Mouse (Mus musculus) cerebellum, postnatal 10 days (tissue): ENCODE measurements at regions not wholly inside any gene's neighbourhood (a gene's known extent, or its start where the extent isn't known, plus 50 kb on each side); places are given as distances from the start of the nearest gene placed in this dataset.

Source experiments
- DNase-seq, 2 experiments: peaks; one replicate each; pipeline ENCODE4 v3.0.0; 2021; ENCODE audit warnings: mixed read lengths in 2 of 2

DNA sequence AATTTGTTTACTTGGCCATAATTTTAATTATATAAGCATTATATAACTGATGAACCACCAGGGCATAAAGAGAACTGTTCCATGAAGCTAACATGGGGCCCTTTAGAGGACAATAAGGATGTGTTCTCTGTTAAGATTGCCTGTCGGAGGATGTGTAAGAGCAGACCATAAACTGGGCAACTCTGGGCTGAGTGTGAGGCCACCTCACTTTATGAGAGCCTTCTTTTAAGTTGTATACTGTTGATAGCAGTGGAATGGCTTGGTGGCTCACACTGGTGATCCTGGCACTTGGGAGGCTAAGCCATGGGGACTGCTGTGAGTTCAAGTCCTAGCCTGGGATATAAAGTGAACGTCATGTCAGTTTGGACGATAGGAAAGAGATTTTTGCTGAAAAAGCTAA is 227.3 kb upstream of the Krr1 start:
- DNase-seq, result no peak

DNA sequence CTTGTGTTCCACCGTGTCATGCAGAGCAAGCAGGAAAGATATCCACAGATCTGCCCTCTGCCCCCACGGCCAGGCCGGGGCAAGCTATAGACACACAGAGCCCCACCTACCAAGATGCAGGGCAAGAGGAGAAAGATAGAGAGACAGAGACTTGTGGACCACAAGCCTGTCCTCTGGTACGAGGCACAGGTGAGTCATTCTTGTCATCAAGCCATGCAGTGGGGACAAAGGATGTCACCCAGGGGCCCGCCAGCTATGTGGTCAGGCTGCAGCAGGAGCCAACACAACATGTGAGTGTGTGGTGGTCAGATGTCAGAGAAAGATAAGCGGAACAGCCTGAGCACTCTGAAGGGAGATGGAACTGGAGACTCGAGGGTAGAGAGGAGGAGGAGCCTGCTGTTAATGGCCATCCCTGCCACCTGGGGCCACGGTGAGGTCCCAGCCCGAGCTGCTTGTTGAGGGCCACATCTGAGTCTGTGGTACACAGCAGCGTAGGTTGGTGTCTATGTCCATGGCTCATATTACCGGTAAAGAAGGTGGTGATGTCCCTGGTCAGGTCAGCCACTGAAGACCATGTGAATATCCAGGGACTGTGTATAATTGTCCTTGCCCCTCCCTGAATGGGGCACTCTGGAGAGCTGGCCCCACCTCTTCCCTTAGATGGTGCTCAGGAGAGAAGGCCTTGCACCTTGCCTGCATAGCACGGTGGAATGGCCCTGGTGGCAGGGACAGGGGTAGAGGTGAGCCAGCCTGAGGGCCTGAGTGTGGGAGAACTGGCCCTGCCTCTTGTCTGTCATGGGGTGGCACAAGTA is 226.2 kb upstream of the Krr1 start:
- no peak for DNase-seq

- no peak for DNase-seq
Measured at GRCm38 (mm10) chr10:111746879-111747477, 225.5 kb upstream of the Krr1 start.

DNA sequence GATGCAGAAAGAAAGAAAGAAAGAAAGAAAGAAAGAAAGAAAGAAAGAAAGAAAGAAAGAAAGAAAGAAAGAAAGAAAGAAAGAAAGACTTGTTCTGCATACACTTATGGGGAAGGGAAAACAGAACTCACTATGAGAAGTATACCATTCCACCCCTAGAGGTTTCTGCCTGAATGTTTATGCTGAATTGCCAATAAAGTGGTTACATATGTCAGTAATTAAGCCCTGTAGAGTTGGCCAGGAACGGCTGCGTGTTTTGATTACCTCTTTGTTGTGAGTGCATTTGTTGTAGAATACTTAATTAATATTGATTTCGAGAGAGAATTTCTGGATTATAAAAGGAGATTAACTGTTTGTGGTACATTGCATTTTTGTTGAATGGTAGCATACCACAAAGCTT is 224.0 kb upstream of the Krr1 start:
- DNase-seq, result no peak

DNA sequence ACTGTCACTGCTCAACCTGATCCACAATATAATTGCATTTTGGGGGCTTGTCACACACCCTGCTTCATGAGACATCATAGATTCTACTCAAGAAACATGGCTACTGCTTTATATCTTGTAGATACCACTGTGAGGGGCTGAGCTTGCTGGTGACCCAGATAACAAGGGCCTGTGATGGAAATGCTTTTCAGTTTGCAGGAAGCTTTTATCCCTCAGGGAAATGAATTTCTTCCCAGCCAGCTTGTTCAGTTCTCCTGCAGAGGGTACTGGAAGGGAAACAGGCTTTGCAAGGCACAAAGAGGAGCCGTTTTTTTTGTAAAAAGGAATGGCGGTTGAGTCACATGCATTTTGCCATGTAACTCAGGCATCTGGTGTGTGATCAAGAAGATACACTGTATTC is 218.8 kb upstream of the Krr1 start:
- no peak for DNase-seq

DNA sequence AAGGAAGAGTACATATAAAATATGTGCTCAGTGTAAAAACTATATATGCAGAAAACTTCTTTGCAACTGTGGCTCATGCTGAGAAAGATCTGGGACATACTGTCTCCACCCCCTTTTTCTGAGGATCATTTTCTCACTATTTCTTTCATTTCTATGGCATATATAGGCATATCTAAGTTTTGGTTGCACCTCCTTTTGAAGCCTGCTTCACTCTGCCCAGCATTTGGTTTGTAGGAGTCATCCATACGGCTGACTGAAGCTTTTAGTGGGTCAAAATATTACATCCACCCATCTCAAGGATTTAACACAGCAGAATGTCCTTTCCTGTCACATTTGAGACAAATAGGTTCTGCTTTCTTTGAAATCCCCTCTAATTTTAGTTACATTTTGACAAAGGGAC is 216.5 kb upstream of the Krr1 start:
- DNase-seq, result no peak

DNA sequence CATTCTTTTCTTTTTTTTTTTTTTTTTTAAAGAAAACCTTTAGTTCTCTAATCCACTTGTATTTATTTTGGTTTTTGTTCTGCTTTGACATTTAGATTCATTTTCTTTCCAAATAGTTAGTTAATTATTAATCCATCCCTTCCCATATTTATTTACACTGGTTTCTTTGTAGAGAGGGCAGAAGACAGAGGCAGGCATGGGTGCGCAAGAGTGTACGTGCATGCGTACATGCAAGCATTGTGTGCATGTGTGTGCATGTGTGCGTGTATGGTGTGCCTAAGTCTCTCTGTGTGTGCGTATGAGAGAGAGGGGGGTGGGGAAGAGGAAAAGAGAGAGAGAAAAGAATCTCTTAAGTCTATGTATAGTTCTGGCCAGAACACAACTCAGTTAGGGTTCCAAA is 215.9 kb upstream of the Krr1 start:
- no peak for DNase-seq

- DNase-seq, result no peak
Measured at GRCm38 (mm10) chr10:111757689-111758088, 214.8 kb upstream of the Krr1 start.

GRCm38 (mm10) chr10:111759505-111759904 is 213.0 kb upstream of the Krr1 start:
- DNase-seq, result no peak

GRCm38 (mm10) chr10:111762751-111763528 is 209.5 kb upstream of the Krr1 start:
- DNase-seq, result no peak

- DNase-seq, result no peak
Measured at GRCm38 (mm10) chr10:111767011-111767720, 205.3 kb upstream of the Krr1 start.

GRCm38 (mm10) chr10:111767813-111768455 is 204.5 kb upstream of the Krr1 start:
- DNase-seq, result no peak

- DNase-seq, result no peak
Measured at GRCm38 (mm10) chr10:111769486-111770002, 202.9 kb upstream of the Krr1 start.

DNA sequence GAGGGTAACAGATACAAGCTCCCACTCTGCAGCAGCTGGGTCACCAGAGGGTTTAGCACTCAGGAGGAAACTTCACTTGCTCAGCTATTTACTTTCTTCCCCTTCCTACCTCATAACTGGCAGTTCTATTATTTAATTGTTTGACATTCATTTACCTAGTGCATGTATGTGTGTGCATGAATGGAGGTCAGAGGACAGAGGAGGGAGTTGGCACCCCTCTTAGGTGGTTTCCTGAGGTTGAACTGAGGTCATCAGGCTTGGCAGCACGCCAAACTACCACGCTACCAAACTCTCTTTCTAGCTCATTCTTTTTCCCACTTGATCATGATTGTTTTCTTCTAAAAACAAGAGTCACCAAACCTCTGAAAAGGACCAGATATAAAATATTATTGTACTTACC is 202.4 kb upstream of the Krr1 start:
- DNase-seq, result no peak

DNA sequence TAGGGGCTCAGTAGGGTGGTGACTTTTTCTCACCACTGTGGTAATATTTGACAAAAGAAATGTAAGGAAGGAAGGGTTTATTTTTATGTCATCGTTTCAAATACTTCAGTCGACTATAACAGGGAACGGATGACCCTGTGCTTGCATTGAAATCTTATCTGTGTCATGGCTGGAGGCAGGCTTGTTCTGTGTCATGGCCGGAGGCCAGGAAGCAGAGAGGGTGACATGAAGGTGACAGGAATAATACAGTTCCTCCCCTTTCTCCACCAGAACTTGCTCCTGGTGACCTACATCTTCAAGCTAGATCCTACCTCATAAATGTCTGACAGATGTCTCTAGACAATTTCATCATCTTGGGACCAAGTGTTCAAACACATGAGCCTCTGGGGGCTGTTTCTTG is 201.5 kb upstream of the Krr1 start:
- DNase-seq, result no peak

DNA sequence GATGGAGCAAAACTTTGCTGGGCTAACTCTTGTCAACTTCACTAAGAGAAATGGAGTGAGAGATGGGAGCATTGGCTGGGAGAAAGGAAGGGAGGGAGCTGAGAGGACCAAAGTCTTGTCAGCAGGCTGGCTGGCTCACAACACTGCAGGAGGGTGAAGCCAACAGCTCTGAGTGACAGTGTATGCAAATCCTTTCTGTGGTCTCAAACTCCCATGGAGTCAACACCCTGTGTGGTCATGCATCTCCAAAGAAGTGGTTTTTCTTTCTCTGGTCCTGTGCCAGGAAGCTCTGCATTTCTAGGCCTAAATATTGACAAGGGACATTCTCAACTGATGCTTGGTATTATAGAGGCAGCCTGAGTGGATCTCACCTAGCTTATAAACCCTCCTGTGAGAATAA is 194.9 kb upstream of the Krr1 start:
- DNase-seq, result peak in 1 of 2 experiments; percentile 22

- no peak for DNase-seq
Measured at GRCm38 (mm10) chr10:111778111-111778510, 194.4 kb upstream of the Krr1 start.

DNA sequence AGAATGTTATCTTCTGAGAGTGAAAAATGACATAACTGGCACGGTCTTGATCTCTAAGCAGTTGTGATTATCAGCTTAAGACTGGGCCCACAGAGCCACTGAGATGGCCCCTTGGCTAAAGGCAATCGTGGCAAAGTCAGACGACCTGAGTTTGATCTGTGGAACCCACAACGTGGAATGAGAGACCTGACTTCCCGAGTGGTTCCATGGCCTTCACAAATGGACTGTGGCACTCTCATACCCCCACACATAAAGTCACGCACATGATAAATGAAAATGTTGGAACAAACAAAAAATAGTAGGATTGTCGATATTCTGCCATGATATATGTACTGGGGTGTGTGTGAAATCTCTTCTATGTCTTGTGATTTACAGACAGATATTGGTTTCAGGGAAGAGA is 192.5 kb upstream of the Krr1 start:
- DNase-seq, result no peak

DNA sequence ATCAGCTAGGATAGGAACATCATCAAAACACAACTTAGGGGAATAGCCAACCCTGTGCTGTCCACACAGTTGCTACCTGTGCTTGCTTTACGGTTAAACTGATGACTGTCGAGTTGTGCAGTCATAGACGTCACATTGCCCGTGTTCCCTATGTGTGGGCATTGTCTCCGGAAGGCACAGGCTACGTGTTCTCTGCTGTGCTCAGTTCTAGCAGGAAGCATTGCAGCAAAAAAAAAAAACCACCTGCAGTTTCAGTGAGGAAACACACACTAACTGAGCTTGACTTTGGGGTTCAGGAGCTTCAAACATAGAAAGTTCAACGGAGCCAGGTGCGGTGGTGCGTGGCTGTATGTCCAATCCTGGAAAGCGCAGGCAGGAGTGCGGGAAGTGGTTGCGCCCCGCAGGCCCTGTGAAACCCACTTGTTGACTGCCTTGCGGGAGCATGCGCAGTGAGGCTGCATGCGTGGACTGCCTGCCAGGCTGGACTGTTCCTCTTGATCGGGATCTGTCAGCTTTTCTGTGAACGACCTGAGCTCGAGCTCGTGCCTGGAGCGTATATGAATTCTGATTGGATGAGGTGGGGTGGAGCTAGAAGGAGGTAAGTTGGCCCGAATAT is 190.2 kb upstream of the Krr1 start:
- DNase-seq, result no peak

DNA sequence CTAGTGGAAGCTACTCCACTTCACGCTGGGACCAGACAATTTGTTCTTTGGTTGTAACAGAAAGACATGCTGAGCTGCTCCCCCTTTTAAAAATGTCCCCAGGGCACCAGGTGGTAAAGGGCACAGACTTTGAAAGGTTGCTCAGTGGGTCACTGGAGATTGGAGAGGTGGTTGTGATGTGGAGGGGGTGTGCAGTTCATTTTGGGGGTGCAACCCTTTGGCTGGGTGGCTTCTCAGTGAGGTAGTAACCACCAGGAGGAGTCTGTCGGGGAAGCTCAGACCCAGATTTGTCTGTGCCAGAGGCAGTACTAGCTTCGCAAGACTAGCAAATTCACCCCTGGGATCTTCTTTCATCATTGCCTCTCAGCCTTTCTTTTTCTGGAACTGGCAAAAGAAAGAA is 189.0 kb upstream of the Krr1 start:
- no peak for DNase-seq

DNA sequence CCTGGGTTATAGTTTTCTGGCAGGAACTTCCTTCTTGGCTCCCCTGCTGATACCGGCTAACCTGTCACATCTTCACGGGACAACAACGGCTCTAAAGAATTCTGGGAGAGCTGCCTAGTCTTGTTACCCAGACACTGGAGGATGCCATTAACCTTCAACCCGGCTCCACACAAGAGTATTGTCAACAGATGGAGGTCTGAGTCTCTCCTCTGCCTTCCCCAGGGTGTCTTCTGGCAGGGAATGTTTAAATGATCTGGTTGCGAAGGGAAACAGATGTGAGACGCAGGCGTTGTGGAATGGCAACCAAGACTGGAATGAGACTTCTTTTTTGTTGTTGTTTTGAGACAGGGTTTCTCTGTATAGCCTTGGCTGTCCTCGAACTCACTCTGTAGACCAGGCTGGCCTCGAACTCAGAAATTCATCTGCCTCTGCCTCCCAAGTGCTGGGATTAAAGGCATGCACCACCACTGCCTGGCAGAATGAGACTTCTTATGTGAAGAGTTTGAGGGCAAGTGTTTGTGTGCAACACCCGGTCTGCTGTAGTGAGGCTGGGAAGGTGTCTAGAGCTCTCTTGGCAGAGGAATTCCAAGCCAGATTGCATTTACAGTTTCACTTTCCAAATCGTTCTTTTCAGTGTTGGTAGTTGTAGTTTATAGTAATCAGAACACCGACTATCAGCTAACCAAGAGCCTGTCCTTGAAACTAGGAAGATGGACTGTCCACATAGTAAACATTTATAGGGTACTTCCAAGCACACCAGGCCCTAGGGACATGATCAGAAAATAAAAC is 188.2 kb upstream of the Krr1 start:
- DNase-seq, result peak in 1 of 2 experiments; percentile 28
